Mouse (Mus musculus) thymus, adult 2 months (tissue): Measurements from ENCODE around the gene Krt90.

Experiments
- CTCF ChIP-seq: fragments of 200-500 bp; IDR thresholded peaks from 2 replicates; pipeline ENCODE4 v1.5.1; 2012; ENCODE audit warnings: mild to moderate bottlenecking, control low read depth, low read length, moderate library complexity, borderline replicate concordance; ENCODE audit not compliant: control insufficient read depth, poor library complexity, insufficient read depth; ENCODE audit errors: extremely low read depth
- POLR2A ChIP-seq: fragments of 200-500 bp; IDR thresholded peaks from 2 replicates; pipeline ENCODE4 v1.6.1; 2012; ENCODE audit warnings: mild to moderate bottlenecking, low read length, control low read depth, moderate library complexity; ENCODE audit not compliant: control insufficient read depth, poor library complexity, insufficient read depth; ENCODE audit errors: extremely low read depth

DNA sequence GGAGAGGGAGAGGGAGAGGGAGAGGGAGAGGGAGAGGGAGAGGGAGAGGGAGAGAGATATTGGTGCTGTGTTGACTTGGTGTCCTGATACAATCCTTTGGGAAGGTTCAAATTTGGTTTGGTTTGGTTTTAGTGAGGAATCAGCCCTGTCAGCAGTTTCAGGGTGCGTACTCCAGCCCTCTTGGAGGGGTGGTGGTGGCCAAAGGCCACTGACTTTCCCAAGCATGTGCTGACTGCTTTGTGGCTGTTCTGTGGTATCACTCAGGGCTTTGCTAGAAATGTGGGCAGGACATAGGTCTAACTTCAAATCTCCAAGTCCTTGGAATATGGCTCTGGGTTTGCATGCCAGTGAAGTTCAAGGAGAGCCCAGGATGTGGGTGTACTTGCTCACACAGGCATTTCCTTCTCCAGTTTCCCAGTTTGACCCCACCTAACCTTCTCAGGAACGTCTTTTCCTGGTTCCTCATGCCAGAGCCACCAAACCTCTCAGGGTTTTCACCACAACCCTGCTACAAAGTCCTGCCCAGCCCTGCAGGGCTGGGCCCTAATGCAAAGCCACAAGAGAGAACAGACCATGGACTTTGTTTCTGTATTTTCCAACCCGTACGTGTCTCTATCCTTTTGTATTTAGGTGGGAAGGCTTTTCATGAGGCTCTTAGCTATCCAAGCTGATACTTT lies 40.1 kb downstream of the Krt90 start:
- no peak for TF ChIP-seq CTCF
- TF ChIP-seq POLR2A = no peak
